Mouse (Mus musculus) E14TG2a.4 (cell line): ENCODE measurements around the gene Rnf150.

ENCODE experiments used
- CTCF ChIP-seq: conservative IDR thresholded peaks from 2 replicates; pipeline ENCODE4 v1.5.1; 2014; ENCODE audit warnings: low read length
- NANOG ChIP-seq: IDR thresholded peaks from 2 replicates; pipeline ENCODE4 v1.6.1; 2014; ENCODE audit warnings: borderline replicate concordance, low read length, mixed read lengths
- POU5F1 ChIP-seq: IDR thresholded peaks from 2 replicates; pipeline ENCODE4 v1.6.1; 2014; ENCODE audit warnings: low read length, borderline replicate concordance

DNA sequence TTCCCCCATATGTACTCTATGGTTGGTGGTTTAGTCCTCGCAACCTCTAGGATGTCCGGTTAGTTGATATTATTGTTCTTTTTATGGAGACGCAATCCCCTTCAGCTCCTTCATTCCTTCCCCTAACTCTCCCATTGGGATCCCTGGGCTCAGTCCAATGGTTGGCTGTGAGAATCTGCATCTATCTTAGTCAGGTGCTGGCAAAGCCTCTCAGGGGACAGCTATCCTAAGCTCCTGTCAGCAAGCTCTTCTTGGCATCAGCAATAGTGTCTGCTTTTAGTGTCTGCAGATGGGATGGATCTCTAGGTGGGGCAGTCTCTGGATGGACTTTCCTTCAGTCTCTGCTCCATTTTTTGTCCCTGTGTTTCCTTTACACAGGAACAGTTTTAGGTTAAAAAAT lies 62.1 kb downstream of the Rnf150 start:
- no peak for TF ChIP-seq CTCF
- TF ChIP-seq POU5F1: no peak
- no peak for TF ChIP-seq NANOG
